Mouse (Mus musculus) lung, postnatal 0 days (tissue): Measurements from ENCODE around the gene Sprr3.
"Not testable (repeated sequence)": the region's sequence is repeated elsewhere in the genome, so short reads cannot be mapped to it uniquely, and the experiment has no call there.

ENCODE experiments used
- CTCF ChIP-seq: IDR thresholded peaks from 2 replicates; pipeline ENCODE4 v1.5.1; 2016; ENCODE audit warnings: antibody characterized with exemption, mild to moderate bottlenecking
- EP300 ChIP-seq: IDR thresholded peaks from 2 replicates; pipeline ENCODE4 v1.6.1; 2016; ENCODE audit warnings: antibody characterized with exemption, mild to moderate bottlenecking, control low read depth

DNA sequence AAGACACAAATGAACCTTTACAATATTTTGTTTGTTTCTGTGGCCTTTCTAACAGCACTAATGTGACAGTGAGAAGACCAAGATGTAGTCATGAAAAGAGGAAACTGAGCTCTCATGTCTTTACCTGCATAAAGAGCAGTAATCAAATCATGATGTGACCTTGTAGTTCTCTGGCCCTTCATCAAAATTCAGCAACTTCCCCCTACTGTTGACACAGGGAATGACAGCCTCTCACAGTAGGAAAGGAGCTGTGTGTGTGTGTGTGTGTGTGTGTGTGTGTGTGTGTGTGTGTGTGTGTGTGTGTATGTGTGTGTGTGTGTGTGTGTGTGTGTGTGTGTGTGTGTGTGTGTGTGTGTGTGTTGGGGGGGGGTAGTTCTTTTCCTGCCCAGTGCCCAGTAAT is 22.7 kb upstream of the Sprr3 start:
- peak; percentile 54 for TF ChIP-seq CTCF
- TF ChIP-seq EP300: not testable (repeated sequence)
